Comparison of ENCODE assay signal across 8 mouse cellular contexts in the genomic region with DNA sequence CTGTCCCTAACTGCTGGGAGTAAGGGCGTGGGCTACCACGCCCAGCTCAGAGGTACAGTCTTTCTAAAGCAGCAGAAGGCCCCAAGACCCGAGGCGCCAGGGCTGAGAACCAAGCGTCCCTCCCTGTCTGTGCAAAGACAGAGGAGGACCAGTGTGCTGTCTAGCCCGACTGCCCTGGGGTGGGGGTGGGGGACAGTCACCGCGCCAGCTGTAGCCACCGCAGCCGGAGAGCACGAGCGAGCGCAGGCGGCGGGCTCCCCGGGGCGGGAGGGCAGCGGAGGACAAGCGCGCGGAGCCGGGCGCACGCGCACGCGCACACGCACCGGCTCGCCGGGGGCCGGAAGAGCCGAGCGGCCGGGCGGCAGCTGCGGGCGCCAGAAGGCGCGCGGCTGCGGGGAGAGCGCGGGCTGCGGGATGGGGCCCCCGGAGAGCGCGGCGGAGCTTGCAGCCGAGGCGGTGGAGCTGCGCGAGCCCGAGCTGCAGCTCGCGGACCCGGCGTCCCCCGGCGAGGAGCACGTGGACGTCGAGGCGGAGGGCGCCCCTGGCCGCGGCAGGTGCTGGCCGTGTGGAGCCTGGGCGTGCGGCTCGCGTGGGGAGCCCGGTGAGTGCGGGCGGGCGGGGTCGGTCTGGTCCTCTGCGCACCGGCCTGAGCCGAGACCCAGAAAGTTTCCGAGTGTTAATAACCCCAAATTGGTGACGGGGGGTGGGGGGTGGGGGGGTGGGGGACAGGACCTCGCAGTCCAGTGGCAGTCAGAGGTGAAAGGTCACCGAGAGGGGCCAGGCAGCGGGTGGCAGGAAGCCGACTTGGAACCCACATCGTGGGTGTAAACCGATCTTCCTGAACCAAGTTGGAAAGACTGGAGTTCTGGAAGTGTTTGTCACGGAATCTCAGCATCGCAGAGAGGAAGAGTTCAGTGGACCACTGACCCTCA. TPM values are rescaled to one million over a fixed set of nuclear protein-coding genes. Genes with fewer than 3 reads are reported as not detected.
A peak's percentile ranks its signal among the peaks of the same experiment; 100 is the strongest.
DNase-seq lines count a peak whose midpoint lies in the region; ATAC-seq lines count a peak whose summit lies in the region.

TSS of gene Slc35g1 (plus strand) at position 280 of the 932 bp plus-strand sequence.

- peak within 1 kb of the TSS; percentile 67 for H3K4me3 ChIP-seq in hindbrain, embryonic 11.5 days (ENCODE audit: low read depth, low read length)
- peak within 1 kb of the TSS; percentile 96 for H3K4me3 ChIP-seq in megakaryocyte, embryonic 14.5 days (replicated peaks)

- H3K27ac ChIP-seq in hindbrain, embryonic 11.5 days (ENCODE audit: low read depth, low read length): no peak within 1 kb of the TSS

- peak; percentile 65 for DNase-seq in cerebellum, adult 9-11 months
- DNase-seq in hindbrain, embryonic 11.5 days (ENCODE audit: low spot score): peak; percentile 90
- peak; percentile 9 to 79 for DNase-seq in left cerebral cortex, postnatal 10 days (ENCODE audit: extremely low spot score in 1 of 2, low spot score in 2 of 2)
- DNase-seq in right cerebral cortex, postnatal 36 days (ENCODE audit: low spot score in 2 of 2): peak; percentile 19 to 32
- DNase-seq in adipocyte (ENCODE audit: low spot score): no peak

- H3K4me2 ChIP-seq in hindbrain, embryonic 11.5 days (replicated peaks; ENCODE audit: low read depth, low read length): peak within 1 kb of the TSS; percentile 81

- intact Hi-C loops in left cerebral cortex, postnatal 10 days (cut with DNase I): no loop called here

- H3K36me3 ChIP-seq in hindbrain, embryonic 11.5 days (ENCODE audit: control insufficient read depth, insufficient read depth, low read length): no peaks in the 10 kb centered on the region
- H3K36me3 ChIP-seq in megakaryocyte, embryonic 14.5 days (replicated peaks; ENCODE audit: low read length): peaks cover 8% of the 10 kb centered on the region

- H3K9ac ChIP-seq in hindbrain, embryonic 11.5 days (ENCODE audit: low read depth, low read length): peak within 1 kb of the TSS; percentile 76

- no peaks in the 10 kb centered on the region for H3K27me3 ChIP-seq in hindbrain, embryonic 11.5 days (ENCODE audit: control insufficient read depth, insufficient read depth, low read length)
- peaks cover 4% of the 10 kb centered on the region for H3K27me3 ChIP-seq in megakaryocyte, embryonic 14.5 days (replicated peaks)

- WGBS in hindbrain, embryonic 11.5 days: under 1% methylated on average over 64 of the region's 90 CpGs

- 0 out of 2 replicates have a peak, but pooled peaks cover 3% of the 10 kb centered on the region for H3K4me1 ChIP-seq in hindbrain, embryonic 11.5 days (replicated peaks; ENCODE audit: control insufficient read depth, insufficient read depth, low read length)
- H3K4me1 ChIP-seq in megakaryocyte, embryonic 14.5 days: peaks cover 23% of the 10 kb centered on the region

- H3K9me3 ChIP-seq in hindbrain, embryonic 11.5 days (ENCODE audit: control insufficient read depth, low read length): no peaks in the 10 kb centered on the region
- H3K9me3 ChIP-seq in megakaryocyte, embryonic 14.5 days: peaks cover 2% of the 10 kb centered on the region

- peak; percentile 79 for ATAC-seq in activated CD4-positive, CD25-positive, alpha-beta regulatory T cell, adult 4 months
- ATAC-seq in frontal cortex, adult (ENCODE audit: low TSS enrichment): peak; percentile 94
- ATAC-seq in hindbrain, embryonic 11.5 days (ENCODE audit: low FRiP score): peak; percentile 96

RNA-seq across cellular contexts. Expression of gene Slc35g1, which starts in this region (rescaled TPM):
- polyA plus RNA-seq in activated CD4-positive, CD25-positive, alpha-beta regulatory T cell, adult 4 months (2017; shearing (Covaris generic)): 1 to 10 TPM; 5.7 to 5.9 TPM
- polyA plus RNA-seq in hindbrain, embryonic 11.5 days (2014; fragmentation: Nextera tagmentation; extraction: Ambion mirVana): 4.8 and 5.3 TPM in 2 replicates
- 1 to 10 TPM; 2.5 to 2.6 TPM for total RNA-seq in left cerebral cortex, postnatal 10 days (2021)
- polyA plus RNA-seq in megakaryocyte, embryonic 14.5 days (2012; ENCODE audit: insufficient read depth, low replicate concordance): 0.56 and 2.9 TPM in 2 replicates
